Mouse (Mus musculus) myocyte (in vitro differentiated cells): Measurements from ENCODE around the gene Uqcrc1.

Experiments used
- CEBPB ChIP-seq: IDR thresholded peaks from 2 replicates; pipeline ENCODE4 v1.6.1; 2011; ENCODE audit warnings: mild to moderate bottlenecking, moderate library complexity; ENCODE audit not compliant: poor library complexity, insufficient read depth, severe bottlenecking
- POLR2A ChIP-seq: IDR thresholded peaks from one replicate; pipeline ENCODE4 v1.6.1; 2011; ENCODE audit warnings: low read depth, mild to moderate bottlenecking, control low read depth, moderate library complexity; ENCODE audit not compliant: insufficient read length
- TCF12 ChIP-seq: IDR thresholded peaks from one replicate; pipeline ENCODE4 v1.6.1; 2011; ENCODE audit warnings: mild to moderate bottlenecking, control low read depth; ENCODE audit not compliant: poor library complexity, insufficient read depth, severe bottlenecking

GRCm38 (mm10) chr9:108977966-108978365 is 41.5 kb downstream of the Uqcrc1 start:
- no peak for TF ChIP-seq POLR2A
- TF ChIP-seq CEBPB = no peak
- no peak for TF ChIP-seq TCF12
